Mouse (Mus musculus): Measurements from ENCODE around the gene Hyal6.

DNA sequence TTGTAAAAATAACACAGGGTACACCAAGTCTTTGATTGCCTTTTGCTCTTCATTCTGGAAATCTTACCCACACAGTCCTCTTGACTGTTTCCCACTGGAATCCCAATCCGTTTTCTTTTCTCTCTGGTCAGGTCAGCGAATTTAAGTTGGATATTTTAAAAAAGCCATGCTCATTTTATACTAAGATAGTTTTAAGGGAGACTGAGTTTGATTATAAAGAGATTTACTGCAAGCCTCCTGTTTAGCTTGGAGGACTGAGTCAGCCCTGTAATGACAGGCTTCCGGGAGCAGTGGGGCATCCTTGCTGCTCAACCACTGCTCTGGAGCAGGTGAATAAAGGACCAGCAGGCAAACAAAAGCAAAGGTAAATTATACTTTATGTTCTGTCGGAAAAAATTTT lies 15.0 kb downstream of the Hyal6 start, which contains the start of gene Hyal4:
- TF ChIP-seq CTCF (IDR thresholded peaks at IDR 0.05; ENCODE audit: low read depth, low read length) (no peak), POLR2A (IDR thresholded peaks at IDR 0.05; ENCODE audit: borderline replicate concordance, low read depth, low read length) (no peak)

Measured in bone marrow macrophage, adult 2 months (primary cell).